Mouse (Mus musculus) neural tube, embryonic 10.5 days (tissue): ENCODE measurements around the gene Gng2.

Source experiments
- DNase-seq: peaks from one replicate; pipeline ENCODE4 v3.0.0-alpha.2; 2017; ENCODE audit warnings: low spot score; ENCODE audit errors: extremely low spot score

Gng2 gene

DNA sequence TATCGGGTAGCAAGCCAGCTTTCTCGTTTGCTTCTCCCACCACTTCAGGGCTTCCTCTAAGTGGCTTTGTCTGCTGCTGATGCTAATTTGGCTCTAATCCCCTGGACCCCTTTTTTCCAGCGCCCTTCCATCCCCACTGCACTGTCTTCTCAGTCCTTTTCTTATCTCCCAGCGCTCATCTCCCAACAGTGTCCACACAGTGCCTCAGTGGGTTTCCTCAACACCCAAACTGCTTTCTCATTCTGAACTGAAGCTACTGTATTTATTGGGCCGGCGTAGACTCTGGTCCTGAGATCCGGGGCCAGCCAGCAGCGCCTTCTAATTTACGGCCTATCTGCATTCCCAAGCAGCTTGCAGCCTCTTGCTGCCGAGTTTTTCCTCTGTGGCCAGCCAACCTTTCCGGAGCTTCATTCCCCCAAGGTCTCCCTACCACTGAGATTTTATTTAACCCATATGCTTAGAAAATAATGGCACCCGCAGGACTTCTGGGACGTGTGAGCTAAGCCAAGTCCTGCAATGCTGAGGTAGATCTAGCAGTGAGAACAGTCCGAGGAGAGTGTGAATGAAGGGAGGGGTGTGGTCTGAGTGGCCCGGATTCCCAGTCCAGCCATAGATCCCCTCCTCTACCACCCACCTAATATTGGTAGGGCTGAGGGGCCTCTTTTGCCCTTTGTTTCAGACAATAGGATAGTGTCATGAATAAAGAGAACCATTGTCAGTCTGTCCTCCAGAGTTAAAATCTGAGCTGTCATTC lies at the start of gene Gng2:
Gene Gng2 (minus strand): TSS at position 357 of the 754 bp plus-strand sequence.
- peak; percentile 62 for DNase-seq

DNA sequence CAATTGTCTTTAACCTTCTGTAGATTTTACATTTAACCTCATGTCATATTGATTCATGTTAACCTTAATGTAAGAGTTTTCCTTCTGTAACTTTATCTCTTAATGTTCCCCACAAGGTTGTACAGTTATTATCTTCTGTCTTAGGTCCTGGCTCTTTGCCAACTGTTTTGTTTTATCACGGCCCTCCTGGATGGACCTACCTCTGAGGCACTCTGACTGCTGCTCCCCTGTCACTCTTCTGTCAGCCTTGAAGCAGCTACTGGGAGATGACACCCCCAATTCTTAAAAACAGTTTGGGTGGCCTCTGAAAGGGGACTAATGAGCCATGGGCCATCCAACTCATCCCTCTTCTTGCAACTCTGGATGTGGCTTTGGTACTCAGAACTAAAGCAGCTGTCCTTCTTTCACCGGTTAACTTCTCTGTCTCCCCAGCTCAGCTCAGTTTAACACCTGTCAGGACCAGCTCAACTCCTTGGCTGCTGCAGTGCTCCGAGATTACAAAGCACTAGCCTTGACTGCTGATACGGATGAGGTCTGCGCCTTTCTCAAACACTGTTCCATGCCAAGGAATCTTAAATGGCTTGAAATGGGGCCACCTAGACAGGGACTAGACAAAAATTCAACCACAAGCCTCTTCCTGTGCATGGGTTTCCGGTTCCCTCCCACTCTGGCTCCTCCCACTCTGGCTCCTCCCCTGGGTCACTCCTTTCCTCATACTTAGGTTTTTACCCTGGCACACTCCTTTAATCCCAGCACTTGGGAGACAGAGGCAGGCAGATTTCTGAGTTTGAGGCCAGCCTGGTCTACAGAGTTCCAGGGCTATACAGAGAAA lies 47.7 kb upstream of the Gng2 start:
- no peak for DNase-seq

GRCm38 (mm10) chr14:20023939-20024338 lies 46.5 kb upstream of the Gng2 start:
- DNase-seq = no peak

DNA sequence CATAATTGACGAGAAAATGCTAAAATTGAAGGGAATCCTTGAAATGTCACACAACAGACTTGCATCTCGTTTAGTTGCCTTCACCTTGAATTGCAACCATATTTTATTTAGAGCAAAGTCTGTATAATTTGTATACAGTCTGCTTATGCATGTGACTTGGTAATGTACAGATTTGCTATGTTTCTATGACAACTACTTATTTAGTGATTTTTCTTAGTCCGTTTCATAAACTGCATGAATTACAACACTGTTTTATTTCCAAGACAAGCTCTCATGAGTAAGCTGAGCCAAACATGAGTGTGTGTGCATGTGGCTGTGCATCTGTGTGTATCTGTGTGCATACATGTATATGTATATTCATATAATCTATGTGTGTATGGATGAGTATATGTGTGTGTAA lies 42.1 kb upstream of the Gng2 start:
- DNase-seq = no peak

DNA sequence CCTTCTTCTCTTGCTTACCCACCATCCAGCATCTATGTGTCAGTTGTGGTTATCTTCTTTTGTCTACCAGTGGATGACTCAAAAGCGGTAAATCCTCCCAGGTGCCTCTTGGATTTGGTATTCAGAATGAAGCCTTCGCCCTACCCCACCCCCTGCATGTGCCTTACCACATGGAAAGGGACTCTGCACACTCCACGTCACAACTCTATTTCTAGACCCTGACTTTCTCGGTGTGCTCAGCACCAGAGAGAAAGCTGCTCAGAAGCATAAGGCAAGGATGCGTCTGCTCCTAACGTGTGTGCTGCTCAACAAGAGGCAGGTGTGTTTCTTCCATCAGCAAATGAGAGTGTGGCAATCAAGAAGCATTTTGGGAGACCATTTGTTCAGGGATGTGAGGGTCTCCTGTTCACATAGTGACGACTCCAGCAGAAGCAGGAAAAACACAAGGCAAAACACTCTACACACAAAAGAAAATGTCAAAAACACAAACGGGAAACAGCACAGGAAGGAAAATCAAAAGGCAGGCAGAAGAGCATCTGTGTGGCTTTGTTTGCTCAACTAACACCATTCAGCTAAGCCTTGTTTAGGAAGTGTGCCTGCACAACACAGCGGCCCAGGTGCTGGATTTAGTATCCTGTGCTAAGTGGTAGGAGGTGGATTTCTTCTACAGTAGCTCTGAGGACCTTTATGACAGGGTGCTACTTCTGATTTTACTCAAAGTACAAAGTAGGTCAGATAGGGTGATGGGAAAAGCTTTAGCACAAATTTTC lies 35.3 kb upstream of the Gng2 start:
- DNase-seq = no peak

GRCm38 (mm10) chr14:20007446-20007845 lies 30.0 kb upstream of the Gng2 start:
- no peak for DNase-seq

- DNase-seq = no peak
Measured at GRCm38 (mm10) chr14:20004777-20005289, 27.4 kb upstream of the Gng2 start.

DNA sequence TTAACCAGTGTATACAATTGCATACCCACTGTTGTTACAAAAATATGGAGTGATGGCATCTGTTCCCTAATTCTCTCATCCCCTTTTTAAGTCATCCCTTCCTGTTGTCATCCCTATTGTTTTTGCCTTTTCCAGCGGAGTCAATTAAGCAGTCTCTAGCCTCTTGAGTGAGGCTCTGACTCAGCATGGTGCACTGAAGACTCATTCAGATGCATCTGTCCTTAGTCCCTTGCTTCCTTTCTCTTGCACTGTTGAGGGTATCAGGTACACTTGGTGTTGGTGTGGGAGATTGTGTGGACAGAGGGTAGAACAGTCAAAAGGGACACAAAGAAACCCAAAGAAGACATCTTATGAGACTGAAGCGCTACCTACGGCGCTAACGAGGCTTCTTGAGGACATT lies 19.4 kb upstream of the Gng2 start:
- DNase-seq = no peak

DNA sequence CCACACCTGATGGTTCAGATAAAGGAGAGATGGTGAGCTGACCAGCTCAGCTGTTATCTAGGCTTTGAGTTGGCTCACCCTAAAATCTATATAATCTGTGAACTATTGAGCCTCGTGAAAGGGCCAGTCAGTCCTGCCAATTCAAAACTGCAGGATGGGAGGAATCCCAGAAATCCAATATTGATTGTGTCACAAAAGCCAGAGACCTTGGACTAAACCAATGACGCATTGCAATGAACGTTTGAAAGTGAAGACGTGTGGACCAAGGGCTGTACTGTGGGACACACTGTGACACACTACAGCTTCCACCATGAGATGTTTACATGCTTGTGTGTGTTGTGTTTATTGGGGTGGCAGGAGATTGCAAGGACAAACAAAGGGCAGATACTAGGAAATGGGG lies 18.5 kb upstream of the Gng2 start:
- DNase-seq = no peak

- DNase-seq = no peak
Measured at GRCm38 (mm10) chr14:19994068-19994467, 16.6 kb upstream of the Gng2 start.

DNA sequence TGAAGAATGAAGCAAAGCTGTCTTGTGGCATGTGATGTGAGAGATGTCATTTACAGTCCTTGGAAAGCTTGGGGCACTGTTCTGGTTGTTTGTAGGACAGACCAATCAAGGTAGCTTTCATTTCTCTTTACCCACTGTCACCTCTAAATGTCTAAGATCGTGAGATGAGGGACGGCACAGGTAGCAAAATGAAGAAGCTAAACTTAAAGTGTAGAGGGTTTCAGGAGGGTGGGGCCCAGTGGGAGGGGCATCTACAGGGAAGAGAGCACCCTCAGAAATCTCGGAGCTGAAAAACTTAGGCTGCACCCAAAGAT lies 16.1 kb upstream of the Gng2 start:
- no peak for DNase-seq

GRCm38 (mm10) chr14:19992873-19993569 lies 15.6 kb upstream of the Gng2 start:
- no peak for DNase-seq

DNA sequence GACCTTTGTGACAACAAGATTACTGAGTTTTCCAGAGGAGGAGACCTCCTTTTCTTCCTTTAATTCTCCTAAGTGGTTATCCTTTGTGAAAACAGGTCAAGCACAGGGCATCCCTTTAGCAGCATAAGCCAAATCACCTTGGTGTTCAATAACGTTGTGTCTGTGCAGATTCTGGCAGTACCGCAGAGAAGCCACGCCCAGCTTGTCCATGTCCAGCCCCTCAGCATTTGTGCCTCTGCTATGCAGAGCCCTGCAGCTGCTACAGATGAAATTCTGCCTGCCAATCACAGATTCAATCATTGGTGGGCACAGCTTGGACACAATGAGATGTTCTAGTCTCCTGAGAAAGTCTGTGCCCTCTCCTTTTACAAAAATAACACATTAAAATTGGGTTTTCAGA lies 14.4 kb upstream of the Gng2 start:
- no peak for DNase-seq

GRCm38 (mm10) chr14:19990436-19990993 lies 13.1 kb upstream of the Gng2 start:
- DNase-seq = no peak

- no peak for DNase-seq
Measured at GRCm38 (mm10) chr14:19988410-19988809, 11.0 kb upstream of the Gng2 start.

GRCm38 (mm10) chr14:19987358-19987834 lies 10.0 kb upstream of the Gng2 start:
- no peak for DNase-seq

DNA sequence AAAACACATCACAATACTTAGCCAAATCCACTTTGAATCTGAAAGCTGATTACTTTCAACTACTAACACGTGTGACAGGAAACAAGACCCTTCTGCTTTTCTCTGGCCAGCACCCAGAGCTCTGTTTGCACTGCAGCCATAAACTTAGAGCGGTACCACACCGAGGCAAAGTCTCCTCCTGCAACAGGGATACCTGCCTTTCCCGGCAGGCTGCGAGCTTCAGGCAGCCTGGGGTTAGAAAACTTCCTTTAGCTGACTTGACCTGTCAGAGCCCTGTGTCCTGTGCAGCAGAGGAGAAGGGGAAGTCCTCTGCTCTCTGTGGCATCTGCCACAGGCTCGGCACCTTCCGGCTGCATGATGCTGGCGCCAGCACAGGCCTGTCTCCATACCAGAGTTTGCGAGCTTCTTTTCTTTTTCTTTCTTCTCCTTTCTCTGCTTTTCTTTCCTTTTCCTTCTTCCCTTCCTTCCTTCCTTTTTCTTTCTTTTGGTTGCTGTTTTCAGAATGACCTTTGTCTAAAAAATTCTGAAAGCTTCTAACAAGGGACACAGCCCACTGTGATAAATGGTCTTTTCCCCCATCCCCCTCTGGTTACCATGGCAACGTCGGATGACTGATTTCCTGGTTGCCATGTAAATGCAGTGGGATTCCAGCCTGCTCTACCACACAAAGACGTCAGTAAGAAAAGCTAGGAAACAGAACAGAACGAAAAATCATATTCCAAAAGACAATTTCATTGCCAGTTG lies 9.4 kb upstream of the Gng2 start:
- DNase-seq = peak; percentile 96

GRCm38 (mm10) chr14:19985912-19986613 lies 8.6 kb upstream of the Gng2 start:
- peak; percentile 49 for DNase-seq

GRCm38 (mm10) chr14:19985107-19985911 lies 7.9 kb upstream of the Gng2 start:
- peak; percentile 58 for DNase-seq
